Mouse (Mus musculus) WW6 (cell line): ENCODE data around the gene Olfr918.

ENCODE experiments used
- DNase-seq: peaks from one replicate; pipeline ENCODE4 v3.0.0-alpha.2; 2013; ENCODE audit warnings: low read depth, low spot score

Olfr918 gene

DNA sequence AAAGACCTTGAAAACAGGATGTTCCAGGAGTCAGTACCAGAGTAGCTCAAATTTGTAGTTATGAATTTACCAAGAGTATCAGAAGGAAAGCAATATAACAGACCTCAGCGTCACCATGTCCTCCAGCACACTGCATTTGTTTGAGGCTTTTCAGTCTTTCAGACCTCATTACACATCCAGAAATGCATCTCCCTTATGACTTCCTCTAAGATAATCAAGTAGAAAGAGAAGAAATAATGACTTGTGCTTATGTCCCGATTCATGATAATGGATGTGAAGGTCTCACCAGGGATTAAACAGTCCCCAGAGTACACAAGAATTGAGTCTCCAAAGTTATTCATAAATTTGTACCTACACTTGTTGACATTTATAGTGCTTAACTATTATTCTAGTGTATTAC is at the start of gene Olfr918:
Gene Olfr918 (minus strand): TSS at position 101 of the 400 bp plus-strand sequence.
- no peak for DNase-seq

GRCm38 (mm10) chr9:38724044-38724443 is 49.6 kb upstream of the Olfr918 start:
- no peak for DNase-seq

- DNase-seq: no peak
Measured at GRCm38 (mm10) chr9:38718927-38719441, 44.6 kb upstream of the Olfr918 start.

DNA sequence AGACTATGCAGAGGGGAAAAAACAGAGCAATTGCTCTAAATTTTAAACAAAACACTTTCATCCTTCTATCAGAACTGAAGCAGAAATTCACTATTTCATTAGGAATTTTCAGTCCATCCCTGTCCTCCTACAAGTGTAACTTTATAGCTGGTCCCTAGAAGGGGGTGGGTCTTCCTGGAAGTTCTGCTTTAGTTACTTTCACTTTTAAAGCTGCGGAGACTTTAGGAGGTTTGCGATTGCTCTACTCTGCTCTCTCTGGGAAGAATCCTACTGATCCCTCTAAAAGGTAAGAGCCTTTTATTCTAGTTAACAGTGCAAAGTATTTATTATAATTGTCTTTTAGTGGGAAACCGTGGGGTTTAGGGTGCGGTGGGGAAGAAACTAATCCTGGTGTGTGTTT is 43.7 kb upstream of the Olfr918 start, which contains the start of gene Vwa5a:
Gene Vwa5a (plus strand): TSS at position 167 of the 400 bp plus-strand sequence.
- no peak for DNase-seq

DNA sequence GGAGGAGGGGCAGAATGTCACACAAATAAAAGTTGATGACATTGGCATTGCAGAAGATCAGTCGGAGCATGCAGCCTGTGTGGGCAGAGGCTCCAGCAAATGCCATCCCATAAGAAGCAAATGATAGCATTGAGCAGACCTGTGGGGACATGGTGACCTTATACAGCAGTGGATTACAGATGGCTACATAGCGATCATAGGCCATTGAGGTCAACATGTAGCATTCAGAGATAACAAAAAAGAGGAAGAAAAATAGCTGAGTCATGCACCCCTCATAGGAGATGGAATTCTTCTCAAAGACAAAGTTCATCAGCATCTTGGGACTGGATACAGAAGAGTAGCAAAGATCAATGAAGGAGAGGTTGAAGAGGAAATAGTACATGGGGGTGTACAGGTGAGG is 1.5 kb downstream of the Olfr918 start:
- no peak for DNase-seq

- DNase-seq: no peak
Measured at GRCm38 (mm10) chr9:38665742-38666141, 8.7 kb downstream of the Olfr918 start, which contains the start of gene Olfr917. Gene Olfr917, minus strand, starts transcription at chr9:38665842.

- no peak for DNase-seq
Measured at GRCm38 (mm10) chr9:38659775-38660174, 14.6 kb downstream of the Olfr918 start, which contains the start of gene Olfr916. Gene Olfr916, minus strand, starts transcription at chr9:38659875.

GRCm38 (mm10) chr9:38632406-38632805 is 42.0 kb downstream of the Olfr918 start:
- DNase-seq: no peak
